In genomic region chr2:94044174-94044573, GRCm38 (mm10) we compare ENCODE assay signal across 22 mouse cellular contexts. TPM values are rescaled to one million over a fixed set of nuclear protein-coding genes. Genes with fewer than 3 reads are reported as not detected.
DNase-seq lines count a peak whose midpoint lies in the region; ATAC-seq and TF ChIP-seq lines count a peak whose summit lies in the region.
"Had no signal": no experiment of that assay in that cellular context is flagged by ENCODE, and none has a peak within 500 bp of the region (broad histone marks: within the 10 kb centered on the region; RNA-seq: fewer than 3 reads in every experiment).

No protein-coding gene starts in this region.

- ATAC-seq in hindbrain, embryonic 15.5 days (ENCODE audit: low FRiP score, low read depth) = no peak
- ATAC-seq in hindbrain, embryonic 11.5 days (ENCODE audit: low FRiP score) = no peak
- no peak for ATAC-seq in neural tube, embryonic 15.5 days (ENCODE audit: low FRiP score)

- DNase-seq in adrenal gland, postnatal 36 days = peak; percentile 7
- no peak for DNase-seq in adrenal gland, postnatal 10 days
- no peak for DNase-seq in hindbrain, embryonic 11.5 days (ENCODE audit: low spot score)
- no peak for DNase-seq in neural tube, embryonic 10.5 days (ENCODE audit: extremely low spot score, low spot score)
- DNase-seq in thymus, postnatal 10 days (ENCODE audit: low spot score in 2 of 2) = no peak
- DNase-seq: cerebellum, postnatal 10 days; gastrocnemius, postnatal 14 days; heart, postnatal 14 days; kidney, postnatal 14 days; thymus, postnatal 14 days had no signal

- WGBS in hindbrain, embryonic 15.5 days = 73% methylated on average over 2 of the region's 2 CpGs
- WGBS in hindbrain, embryonic 11.5 days = 86% methylated on average over 2 of the region's 2 CpGs
- WGBS in neural tube, embryonic 15.5 days = 80% methylated on average over 2 of the region's 2 CpGs
- 24% methylated on average over 2 of the region's 2 CpGs for WGBS in small intestine, adult 2 months

- no peak for TF ChIP-seq POLR2A in small intestine, adult 2 months (IDR thresholded peaks at IDR 0.05; ENCODE audit: low read depth, low read length)

- peak overlapping the region; percentile 27; the same call in 1 of the 2 replicates for H3K27ac ChIP-seq in hindbrain, embryonic 15.5 days (replicated peaks)
- no peak overlapping the region for H3K27ac ChIP-seq in hindbrain, embryonic 11.5 days (ENCODE audit: low read depth, low read length)
- H3K27ac ChIP-seq in neural tube, embryonic 15.5 days (replicated peaks) = 0 out of 2 replicates have a peak overlapping the region, but pooled peaks have one; percentile 28
- H3K27ac ChIP-seq in small intestine, adult 2 months (ENCODE audit: insufficient read depth, low read depth, low read length) = 0 out of 2 replicates have a peak overlapping the region, but pooled peaks have one; percentile 5
- H3K27ac ChIP-seq: embryonic facial prominence, embryonic 15.5 days; stomach, postnatal 0 days had no signal

- no peak overlapping the region for H3K4me3 ChIP-seq in hindbrain, embryonic 15.5 days
- no peak overlapping the region for H3K4me3 ChIP-seq in hindbrain, embryonic 11.5 days (ENCODE audit: low read depth, low read length)
- H3K4me3 ChIP-seq in neural tube, embryonic 15.5 days (replicated peaks) = no peak overlapping the region
- no peak overlapping the region for H3K4me3 ChIP-seq in small intestine, adult 2 months (ENCODE audit: low read depth, low read length)
- H3K4me3 ChIP-seq: embryonic facial prominence, embryonic 15.5 days had no signal

- no peak overlapping the region for H3K9ac ChIP-seq in hindbrain, embryonic 15.5 days
- no peak overlapping the region for H3K9ac ChIP-seq in hindbrain, embryonic 11.5 days (ENCODE audit: low read depth, low read length)
- no peak overlapping the region for H3K9ac ChIP-seq in neural tube, embryonic 15.5 days (replicated peaks)
- H3K9ac ChIP-seq: embryonic facial prominence, embryonic 15.5 days had no signal

- no peak overlapping the region for H3K4me2 ChIP-seq in hindbrain, embryonic 15.5 days
- no peak overlapping the region for H3K4me2 ChIP-seq in hindbrain, embryonic 11.5 days (replicated peaks; ENCODE audit: low read depth, low read length)
- H3K4me2 ChIP-seq in neural tube, embryonic 15.5 days = no peak overlapping the region
- H3K4me2 ChIP-seq: embryonic facial prominence, embryonic 15.5 days; liver, embryonic 11.5 days had no signal

- no peaks in the 10 kb centered on the region for H3K27me3 ChIP-seq in hindbrain, embryonic 15.5 days
- no peaks in the 10 kb centered on the region for H3K27me3 ChIP-seq in hindbrain, embryonic 11.5 days (ENCODE audit: control insufficient read depth, insufficient read depth, low read length)
- H3K27me3 ChIP-seq in neural tube, embryonic 15.5 days (replicated peaks) = no peaks in the 10 kb centered on the region
- no peaks in the 10 kb centered on the region for H3K27me3 ChIP-seq in small intestine, adult 2 months (ENCODE audit: control insufficient read depth, insufficient read depth, low read length)
- H3K27me3 ChIP-seq: CH12.LX; embryonic facial prominence, embryonic 15.5 days had no signal

- peaks cover 26% of the 10 kb centered on the region for H3K4me1 ChIP-seq in hindbrain, embryonic 15.5 days (replicated peaks)
- H3K4me1 ChIP-seq in hindbrain, embryonic 11.5 days (replicated peaks; ENCODE audit: control insufficient read depth, insufficient read depth, low read length) = no peaks in the 10 kb centered on the region
- peaks cover 31% of the 10 kb centered on the region for H3K4me1 ChIP-seq in neural tube, embryonic 15.5 days
- peaks cover 5% of the 10 kb centered on the region; the same call in 1 of the 2 replicates for H3K4me1 ChIP-seq in small intestine, adult 2 months (ENCODE audit: control insufficient read depth, insufficient read depth, insufficient read length, low read length)

- H3K9me3 ChIP-seq in hindbrain, embryonic 15.5 days = no peaks in the 10 kb centered on the region
- H3K9me3 ChIP-seq in hindbrain, embryonic 11.5 days (ENCODE audit: control insufficient read depth, low read length) = no peaks in the 10 kb centered on the region
- H3K9me3 ChIP-seq in neural tube, embryonic 15.5 days (replicated peaks) = no peaks in the 10 kb centered on the region
- H3K9me3 ChIP-seq: embryonic facial prominence, embryonic 15.5 days had no signal

- no peaks in the 10 kb centered on the region for H3K36me3 ChIP-seq in hindbrain, embryonic 15.5 days
- no peaks in the 10 kb centered on the region for H3K36me3 ChIP-seq in hindbrain, embryonic 11.5 days (ENCODE audit: control insufficient read depth, insufficient read depth, low read length)
- H3K36me3 ChIP-seq in neural tube, embryonic 15.5 days = no peaks in the 10 kb centered on the region
- H3K36me3 ChIP-seq in small intestine, adult 2 months (ENCODE audit: control insufficient read depth, insufficient read depth, low read length) = peaks cover 5% of the 10 kb centered on the region; the same call in 1 of the 2 replicates

- no peak for TF ChIP-seq CTCF in small intestine, adult 2 months (IDR thresholded peaks at IDR 0.05; ENCODE audit: extremely low read depth, insufficient read length, insufficient replicate concordance, low read depth, low read length)

RNA-seq across cellular contexts. Expression of gene Alkbh3, which starts 33.6 kb away (rescaled TPM):
- 10 to 100 TPM; 38.6 to 53.1 TPM for total RNA-seq in adrenal gland, postnatal 36 days (2021)
- total RNA-seq in adrenal gland, postnatal 10 days (2021) = 10 to 100 TPM; 57.2 to 67.8 TPM
- polyA plus RNA-seq in hindbrain, embryonic 15.5 days (2015; fragmentation: Nextera tagmentation; extraction: Ambion mirVana) = 44.9 and 46.0 TPM in 2 replicates
- 51.9 and 53.4 TPM in 2 replicates for polyA plus RNA-seq in hindbrain, embryonic 11.5 days (2014; fragmentation: Nextera tagmentation; extraction: Ambion mirVana)
- polyA plus RNA-seq in neural tube, embryonic 15.5 days (2015; fragmentation: Nextera tagmentation; extraction: Ambion mirVana) = 44.4 and 47.2 TPM in 2 replicates
- polyA plus RNA-seq in small intestine, adult 2 months (2012; rRNA removed) = 19.7 and 28.2 TPM in 2 replicates

RNA-seq across cellular contexts. Expression of gene Gm27027, which starts 48.0 kb away (rescaled TPM):
- not detected for total RNA-seq in adrenal gland, postnatal 36 days (2021)
- not detected for total RNA-seq in adrenal gland, postnatal 10 days (2021)
- not detected in 2 replicates for polyA plus RNA-seq in hindbrain, embryonic 15.5 days (2015; fragmentation: Nextera tagmentation; extraction: Ambion mirVana)
- not detected in 2 replicates for polyA plus RNA-seq in hindbrain, embryonic 11.5 days (2014; fragmentation: Nextera tagmentation; extraction: Ambion mirVana)
- not detected in 2 replicates for polyA plus RNA-seq in neural tube, embryonic 15.5 days (2015; fragmentation: Nextera tagmentation; extraction: Ambion mirVana)
- 0.42 and 1.2 TPM in 2 replicates for polyA plus RNA-seq in small intestine, adult 2 months (2012; rRNA removed)
- total RNA-seq: CH12.LX; heart, postnatal 14 days; layer of hippocampus, postnatal 36 days; megakaryocyte progenitor cell, adult 5-6 weeks had no signal
- polyA plus RNA-seq: embryonic facial prominence, embryonic 15.5 days; intestine, embryonic 14.5 days; liver, embryonic 11.5 days; lung, postnatal 0 days; neural tube, embryonic 14.5 days; stomach, postnatal 0 days had no signal

Comparison
In these comparisons a context has a peak if more than half of its experiments do, and no peak if none do; other contexts are left out.
1. DNase-seq: peak in adrenal gland, postnatal 36 days (2 of 2); none in adrenal gland, postnatal 10 days (single experiment), hindbrain, embryonic 11.5 days (single experiment), neural tube, embryonic 10.5 days (single experiment) and thymus, postnatal 10 days (0 of 2).